Mouse (Mus musculus) c-Kit-positive CD71-negative TER-119-negative erythroid progenitor cells, embryonic 14.5 days (primary cell): ENCODE results near the gene Faf1.

Experiments used
- DNase-seq: peaks from one replicate; pipeline ENCODE4 v3.0.0-alpha.2; 2013; ENCODE audit warnings: low read depth

Gene Faf1

DNA sequence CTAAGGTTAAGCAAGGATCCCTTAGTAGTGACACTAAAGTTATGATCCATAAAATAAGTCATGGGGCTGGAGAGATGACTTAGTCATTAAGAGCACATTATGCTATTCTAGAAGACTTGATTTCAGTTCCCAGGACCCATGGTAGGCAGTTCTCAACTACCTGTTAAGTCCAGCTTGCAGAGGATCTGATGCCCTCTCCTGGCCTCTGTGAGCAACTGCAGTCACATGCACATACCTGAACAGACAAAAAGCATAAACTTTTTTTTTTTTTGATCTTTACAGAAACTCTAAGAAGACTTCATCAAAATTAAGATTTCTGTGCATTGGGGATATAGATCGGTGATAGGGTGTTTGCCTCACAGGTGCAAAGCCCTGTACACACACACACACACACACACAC lies 254.1 kb downstream of the Faf1 start:
- no peak for DNase-seq

DNA sequence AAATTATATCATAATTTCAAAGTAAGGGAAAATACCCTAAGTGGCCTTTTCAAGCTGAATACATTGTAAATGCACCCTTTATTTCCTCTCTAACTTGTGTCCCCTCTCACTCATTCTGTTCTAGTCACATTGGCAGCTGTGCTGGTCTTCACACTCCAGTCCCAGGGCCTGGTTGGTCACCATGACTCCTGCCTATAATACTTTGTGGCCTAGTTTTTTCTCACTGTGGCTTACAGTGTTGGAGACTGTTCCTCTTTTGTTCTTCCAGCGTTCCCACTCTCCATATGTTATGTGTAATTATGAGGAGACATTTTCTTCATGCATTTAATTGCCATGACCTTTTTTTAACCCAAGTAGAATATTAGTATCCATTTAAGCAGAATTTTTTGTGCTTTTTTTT lies 254.5 kb downstream of the Faf1 start:
- no peak for DNase-seq

DNA sequence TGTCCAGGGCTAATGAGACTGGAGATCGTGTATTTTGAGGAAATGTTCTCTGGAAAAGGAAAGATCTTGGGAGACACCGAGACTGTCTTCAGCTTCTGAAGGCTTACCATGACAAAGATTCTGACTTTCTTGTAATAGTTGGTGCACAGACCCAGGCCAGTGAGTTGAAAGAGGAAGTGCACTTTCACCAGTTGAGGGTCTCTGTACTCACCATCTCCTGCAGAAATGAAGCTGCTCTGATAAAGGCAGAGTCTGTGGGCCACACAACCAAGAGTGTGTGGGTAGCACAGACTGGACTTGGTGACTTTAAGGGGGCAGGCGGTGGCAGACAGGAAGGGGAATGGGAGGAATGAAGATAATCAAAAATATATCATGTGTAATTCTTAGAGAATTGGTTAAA lies 260.2 kb downstream of the Faf1 start:
- DNase-seq = no peak

DNA sequence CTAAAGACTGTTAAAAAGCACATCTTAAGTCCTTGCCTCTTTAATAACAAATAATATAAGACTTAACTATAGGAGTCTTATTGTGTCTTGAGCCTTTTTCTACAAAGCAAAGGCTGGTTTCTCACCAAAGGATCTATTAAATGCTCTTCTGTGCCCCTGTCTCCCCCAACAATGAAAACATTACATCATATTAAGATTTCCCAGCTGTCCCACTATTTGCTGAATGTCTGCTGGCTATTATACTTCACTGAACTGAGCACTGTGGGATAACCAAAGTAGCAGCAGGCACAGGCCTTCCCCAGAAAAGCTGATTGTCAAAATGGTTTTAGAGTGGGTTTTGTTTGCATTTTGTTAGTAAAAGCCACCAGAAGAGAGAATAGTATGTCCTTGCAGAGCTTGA lies 262.9 kb downstream of the Faf1 start:
- DNase-seq = no peak

DNA sequence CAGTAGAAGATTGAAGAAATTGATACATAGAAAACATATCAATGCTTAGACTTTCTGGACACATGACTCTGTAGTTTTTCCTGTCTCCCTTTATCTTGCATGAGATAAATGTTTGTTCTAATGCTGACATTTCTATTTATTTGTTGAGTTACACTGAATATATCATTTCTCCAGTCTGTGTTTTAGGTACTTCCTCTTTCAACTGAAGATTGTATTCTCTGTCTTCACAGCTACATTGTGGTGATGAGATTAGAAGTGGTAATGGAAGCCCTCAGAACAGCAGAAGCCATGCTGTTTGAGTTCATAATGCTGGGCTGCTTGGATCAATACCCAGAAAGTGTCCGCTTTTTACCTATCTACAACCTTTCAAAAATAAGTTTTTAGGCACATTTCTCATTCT lies 269.2 kb downstream of the Faf1 start:
- DNase-seq = no peak

DNA sequence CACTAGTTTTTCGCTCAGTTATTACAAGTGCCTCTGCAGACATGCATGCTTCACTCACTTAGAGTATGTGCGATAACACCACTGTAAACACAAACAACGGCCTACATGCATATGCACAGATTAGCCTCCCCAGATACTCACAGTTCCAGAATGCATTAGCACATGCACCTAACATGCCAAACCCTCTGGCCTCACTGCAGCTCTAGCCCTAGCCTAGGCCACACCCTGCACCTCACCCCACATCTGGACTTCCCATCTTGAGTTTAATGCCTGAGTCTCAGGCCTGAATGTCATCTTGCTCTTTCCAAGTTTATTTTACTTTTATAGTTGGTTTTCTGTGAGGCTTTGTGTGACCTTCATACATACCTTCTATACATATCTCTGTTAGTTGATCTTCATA lies 272.9 kb downstream of the Faf1 start:
- no peak for DNase-seq

DNA sequence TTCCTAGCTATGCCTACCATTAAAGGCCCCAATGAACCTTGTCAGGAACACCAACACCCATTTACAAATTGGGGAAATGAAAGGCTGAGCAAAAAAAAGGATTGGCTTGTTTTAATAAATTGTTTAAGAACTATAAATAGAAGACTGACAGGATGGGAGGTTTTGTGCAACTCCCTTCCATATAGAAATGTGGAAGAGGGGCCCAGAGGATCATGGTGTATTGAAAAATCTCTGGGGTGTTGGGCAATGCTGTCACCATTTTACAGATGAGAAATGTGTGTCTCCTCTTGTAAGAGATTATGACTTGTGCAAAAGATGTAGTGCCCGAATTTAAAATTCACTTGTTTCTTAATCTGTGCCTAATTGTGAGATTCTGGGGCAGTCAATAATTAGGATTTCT lies 277.1 kb downstream of the Faf1 start:
- DNase-seq = no peak

DNA sequence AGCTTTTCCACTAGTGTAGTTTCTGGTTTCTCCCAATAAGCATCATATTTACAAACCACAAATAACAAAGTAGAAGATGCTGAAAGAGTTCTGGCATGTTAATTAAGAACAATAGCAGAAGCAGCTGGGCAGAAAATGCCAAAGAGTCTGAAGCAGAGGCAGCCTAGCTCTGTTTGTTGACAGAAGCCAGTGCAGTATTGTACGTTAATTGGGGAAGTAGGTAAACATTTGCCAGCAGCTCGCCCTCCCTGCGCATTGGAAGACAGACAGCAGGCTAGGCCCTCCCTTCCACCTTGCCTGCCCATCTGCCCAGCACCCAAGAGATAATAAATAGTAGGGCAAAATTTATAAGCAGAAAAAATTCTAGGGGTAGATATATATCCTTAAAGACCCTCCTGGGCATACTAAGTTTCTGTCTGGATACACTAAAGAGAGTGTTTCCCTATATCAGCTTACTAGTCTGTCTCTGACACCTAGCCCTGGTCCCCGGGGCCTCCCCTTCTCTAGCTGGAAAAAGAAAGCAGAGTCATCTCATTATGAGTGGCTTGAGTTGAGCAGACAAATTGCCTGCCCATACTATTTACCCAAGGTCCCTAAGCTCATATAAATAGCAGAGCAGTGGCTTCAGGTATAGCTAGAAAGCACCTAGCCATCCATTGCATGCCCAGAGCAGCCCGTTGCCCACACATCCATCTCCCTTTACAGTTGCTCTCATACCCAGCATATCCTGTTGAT lies 284.0 kb downstream of the Faf1 start:
- DNase-seq = no peak

DNA sequence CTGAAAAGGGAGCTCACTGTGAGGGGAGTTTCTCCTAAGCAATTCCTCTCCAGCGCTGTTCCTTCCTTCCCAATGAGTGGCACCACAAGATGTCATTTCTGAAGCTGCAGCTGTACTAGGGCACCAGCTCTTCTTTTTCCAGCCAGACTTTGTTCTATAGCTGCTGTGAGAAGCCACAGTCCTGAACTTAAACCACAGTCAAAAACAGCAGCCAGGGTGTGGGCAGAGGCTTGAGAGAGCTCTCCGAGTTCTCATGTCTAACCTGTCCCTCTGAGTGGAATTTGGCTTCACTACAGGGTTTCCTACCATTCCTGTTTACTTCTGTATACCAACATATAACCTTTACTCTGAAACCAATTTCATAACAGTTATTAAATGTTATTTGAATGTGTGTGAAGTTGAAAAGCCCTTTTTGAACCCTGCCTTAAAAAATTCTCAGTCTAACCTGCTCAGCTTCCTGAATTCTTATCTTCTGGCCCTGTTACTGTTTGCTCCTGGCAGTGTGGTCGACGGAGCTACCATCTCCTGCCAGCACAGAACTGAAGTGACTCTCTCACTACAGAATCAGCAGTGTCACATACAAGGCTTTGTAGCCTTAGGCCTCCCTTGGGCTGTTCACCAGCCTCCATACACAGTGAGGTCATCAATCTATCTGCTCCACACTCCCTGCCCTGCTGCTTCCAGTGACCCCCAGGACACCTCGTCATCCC lies 287.3 kb downstream of the Faf1 start:
- DNase-seq = no peak

DNA sequence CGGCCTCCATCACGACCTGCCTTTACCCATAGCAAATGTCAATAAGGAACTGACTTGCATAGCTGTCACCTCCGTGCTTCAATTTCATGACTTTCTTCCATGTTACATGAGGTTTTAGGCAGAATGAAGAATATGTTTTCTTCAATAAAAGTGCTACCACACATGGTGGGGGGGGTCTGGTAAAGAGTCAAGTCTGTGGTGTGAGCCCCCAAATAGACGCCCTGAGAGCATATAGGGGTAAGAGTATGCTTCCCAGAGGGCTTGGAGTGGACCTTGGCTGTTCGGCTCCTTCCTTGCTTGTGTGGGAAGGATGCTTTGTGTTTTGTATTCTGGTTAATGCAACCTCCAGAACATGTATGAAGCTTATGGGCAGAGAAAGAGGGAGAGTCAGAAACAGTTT lies 293.2 kb downstream of the Faf1 start:
- DNase-seq = no peak

DNA sequence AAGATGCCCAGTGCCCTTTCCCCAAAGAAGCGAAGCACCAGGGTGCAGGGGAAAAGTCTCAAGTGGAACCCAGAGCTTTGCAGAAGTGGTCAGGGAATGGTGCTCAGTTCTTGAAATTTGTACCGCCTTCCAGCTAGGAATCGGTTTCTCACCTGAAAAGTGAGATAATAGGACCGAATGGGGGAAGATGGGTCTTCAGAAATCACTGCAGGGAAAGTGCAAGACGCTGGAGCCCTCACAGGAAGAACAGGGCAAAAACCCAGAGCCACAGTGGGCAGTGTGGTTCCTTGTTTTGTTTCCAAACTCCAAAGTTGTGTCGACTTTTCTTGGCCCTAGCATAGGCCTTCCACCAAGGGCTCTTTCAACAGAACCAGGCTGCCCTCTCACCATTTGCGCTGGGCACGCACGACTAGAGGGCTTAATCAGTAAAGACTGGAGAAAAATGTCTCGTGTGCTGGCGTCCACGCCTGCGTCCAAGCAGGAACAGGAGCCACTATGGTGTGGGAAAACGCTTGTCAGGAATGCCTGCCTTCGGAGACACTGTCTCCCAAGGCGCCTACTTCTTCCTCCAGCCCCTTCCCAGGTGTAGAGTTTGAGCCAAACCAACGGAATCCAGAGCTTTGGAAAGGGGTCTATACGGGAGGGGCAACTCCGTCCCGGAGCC lies 297.7 kb downstream of the Faf1 start:
- DNase-seq = no peak

DNA sequence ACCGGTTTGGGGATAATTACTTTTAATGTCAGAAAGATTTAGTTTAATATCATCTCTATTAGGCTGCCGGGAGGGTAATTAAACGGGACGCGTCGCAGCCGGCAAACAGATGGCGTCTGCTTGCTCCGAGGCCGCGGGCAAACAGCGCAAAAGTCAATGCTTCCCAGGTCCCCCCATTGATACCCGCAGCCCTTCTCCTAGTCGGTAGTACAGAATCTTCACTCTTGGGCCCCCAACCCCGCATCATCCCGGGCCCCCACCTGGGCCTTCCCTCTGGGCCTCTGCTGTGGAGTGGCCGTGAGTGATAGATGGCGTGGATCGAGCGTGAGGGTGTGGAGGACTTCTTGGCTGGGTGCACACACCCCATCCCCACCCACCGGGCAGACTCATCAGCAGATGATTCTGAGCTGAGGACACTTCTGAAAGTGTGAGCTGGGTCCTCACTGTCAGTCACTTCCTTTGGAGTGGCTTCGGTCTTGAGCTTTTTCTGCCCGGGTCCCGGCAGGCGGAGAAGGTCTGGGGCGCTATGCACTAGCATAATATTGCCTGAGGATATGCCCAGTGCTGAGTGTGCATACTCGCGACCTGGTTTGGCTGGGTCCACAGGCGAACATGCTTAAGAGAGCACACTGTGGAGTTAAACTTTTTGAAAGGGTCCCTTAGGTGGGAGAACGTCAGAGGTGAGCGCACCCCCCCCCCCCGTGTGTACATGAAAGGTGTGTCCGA lies 298.4 kb downstream of the Faf1 start:
- no peak for DNase-seq

DNA sequence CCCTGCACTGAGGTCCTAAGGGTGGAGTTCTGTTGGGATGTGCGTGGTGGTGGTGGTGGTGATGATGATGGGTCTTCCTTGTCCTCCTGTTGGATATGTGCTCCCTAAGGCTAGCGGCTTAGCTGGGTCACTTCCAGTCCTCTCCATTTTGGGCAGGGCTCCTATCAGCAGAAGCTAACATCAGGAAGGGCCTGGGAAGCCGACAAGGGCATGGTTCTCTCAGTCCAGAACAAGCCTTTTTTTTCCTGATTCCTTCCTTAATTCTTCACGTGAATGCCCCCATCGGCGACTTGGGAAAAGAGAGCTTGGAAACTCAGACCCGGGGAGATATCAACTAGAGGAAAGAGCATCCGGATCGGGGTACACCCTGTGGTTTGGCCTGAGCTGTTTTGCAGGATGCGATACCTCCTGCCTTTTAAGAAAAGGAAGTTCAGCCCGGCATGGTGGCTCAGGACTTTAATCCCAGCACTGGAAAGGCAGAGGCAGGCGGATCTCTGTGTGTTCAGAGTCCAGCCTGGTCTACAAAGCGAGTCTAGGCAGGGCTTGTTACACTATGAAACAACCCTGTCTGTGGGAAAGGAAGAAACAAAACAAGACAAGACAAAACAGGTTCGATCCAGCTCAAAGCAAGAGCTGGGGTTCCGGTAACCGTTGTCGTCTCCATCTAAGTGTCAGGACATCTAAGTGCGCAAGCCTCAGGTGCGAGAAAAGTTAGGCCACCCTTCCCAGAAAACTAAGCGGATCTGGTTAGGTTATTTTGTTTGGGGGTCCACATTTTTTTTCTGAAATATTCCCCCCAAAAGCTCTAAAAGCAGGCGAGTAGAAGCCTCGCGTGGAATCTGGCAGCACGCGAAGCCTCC lies 299.2 kb downstream of the Faf1 start:
- DNase-seq = no peak

DNA sequence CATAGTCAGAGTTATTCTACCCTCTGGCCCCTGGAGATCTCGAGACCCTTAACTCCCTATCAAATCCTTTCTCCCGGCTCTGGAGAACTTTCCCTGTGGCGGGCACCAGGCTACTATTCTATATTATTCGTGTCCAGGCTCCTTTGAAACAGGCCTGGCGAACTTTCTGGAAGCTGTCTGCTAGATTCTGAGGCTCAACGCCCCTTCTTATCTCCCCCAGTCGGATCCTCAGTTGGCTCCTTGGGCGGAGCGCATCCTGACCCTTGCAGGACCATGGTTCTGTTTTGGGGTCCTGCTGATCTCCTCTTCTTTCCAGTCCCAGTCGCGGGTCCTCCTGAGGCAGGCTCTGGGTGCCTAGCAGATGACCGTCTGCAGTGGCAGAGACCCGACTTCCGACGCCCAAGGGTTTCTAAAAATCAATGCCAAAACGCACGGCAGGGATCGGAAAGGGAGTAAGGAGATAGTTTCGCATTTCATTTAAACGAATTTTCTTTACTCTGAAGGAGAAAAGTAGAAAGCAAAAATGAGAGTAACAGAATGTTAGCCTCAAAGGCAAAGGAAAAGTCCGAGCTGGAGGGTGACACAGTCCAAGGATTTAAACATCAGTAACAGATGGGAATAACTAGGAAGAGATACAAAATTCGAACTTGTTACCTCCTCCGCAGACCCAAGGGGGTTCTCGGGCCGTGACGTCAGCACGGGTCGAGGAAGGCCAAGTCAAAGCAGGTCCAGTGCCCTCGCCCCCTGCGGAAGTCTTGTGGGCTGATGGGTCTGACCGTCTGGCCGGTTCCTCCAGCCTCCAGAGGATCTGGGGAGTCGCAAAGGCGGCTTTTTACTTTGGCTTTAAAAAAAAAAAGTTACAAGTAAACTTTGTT lies 300.1 kb downstream of the Faf1 start:
- DNase-seq = no peak

DNA sequence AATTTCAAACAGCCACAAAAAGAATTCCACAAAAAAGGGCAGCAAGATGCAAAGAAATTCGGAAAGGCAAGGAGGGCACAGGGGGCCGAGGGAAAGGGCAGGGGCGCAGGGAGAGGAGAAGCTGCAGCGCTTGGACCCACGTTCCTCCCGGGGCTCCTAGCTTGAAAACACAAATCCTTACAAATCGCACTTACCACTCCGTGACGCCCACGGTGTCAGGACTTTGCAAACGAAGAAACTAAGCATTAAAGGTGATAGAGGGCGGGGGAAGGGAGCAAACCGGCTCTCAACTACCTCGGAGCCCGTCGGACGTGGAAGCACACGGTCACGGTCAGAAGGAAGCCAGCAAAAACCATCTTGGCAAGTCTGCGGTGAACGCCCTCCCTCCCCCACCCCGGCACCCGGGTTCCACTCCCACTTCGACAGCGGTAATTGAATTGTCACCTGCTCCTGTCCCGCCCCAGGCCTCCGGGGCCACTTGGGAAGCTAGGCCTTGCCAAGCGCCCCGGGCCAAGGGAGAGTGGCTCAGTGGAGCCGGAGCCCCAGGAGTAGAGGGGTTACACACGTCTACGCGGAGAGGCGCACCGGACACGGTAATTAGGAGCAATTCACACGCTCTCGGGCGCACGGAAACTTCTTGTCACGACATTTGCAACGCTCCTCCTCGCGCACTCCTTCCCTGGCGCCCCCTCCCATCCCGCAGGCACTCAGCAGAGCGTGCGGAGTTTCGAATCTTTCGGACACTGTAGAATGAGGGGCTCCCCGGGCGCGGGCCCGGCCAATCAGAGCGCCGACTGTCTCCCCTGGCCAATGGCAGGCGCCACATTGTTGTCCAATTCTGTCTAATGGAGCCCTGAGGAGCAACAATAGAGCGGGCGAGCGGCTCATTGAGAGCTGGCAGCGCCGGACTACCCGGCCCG lies 301.0 kb downstream of the Faf1 start, which contains the start of gene Dmrta2:
Dmrta2 (plus strand) TSS at position 906 of the 920 bp plus-strand sequence.
- no peak for DNase-seq

DNA sequence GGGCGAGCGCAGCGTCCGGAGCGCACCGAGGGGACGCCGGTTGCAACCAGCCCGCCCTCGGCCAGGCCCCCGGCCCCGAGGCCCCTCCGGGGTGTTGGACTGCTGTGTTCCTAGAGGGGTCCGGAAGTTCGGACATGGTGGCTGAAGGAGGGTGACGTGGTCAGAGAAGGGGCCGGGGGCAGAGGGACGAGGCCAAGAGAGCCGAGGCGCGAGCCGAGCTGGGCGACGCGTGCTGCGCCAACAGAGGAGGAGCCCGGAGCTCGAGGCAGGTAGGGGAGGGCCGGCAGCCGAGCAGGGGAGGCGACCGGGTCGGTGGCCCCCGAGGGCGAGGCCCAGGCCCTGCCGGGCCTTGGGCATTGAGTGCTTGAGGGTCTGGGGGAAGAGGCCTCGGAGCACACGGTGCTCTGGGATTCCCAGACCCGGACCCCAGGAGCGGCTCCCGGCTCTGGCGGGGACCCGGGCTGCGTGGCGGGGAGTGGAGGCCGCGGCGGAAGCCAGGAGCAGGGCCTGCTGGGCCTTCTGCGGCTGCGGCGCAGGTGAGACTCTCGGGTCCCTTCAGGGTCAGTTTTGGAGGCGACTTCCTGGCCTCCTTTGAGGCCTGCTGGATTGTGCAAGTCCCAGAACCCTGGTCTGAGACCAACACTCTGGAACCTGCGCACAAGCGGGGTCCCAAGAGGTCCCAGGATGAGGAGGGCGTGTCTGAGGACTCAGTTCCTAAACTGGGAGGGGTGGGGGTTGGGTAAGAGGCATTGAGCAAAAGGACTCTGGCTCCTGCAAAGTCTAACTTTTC lies 301.9 kb downstream of the Faf1 start:
- DNase-seq = no peak

DNA sequence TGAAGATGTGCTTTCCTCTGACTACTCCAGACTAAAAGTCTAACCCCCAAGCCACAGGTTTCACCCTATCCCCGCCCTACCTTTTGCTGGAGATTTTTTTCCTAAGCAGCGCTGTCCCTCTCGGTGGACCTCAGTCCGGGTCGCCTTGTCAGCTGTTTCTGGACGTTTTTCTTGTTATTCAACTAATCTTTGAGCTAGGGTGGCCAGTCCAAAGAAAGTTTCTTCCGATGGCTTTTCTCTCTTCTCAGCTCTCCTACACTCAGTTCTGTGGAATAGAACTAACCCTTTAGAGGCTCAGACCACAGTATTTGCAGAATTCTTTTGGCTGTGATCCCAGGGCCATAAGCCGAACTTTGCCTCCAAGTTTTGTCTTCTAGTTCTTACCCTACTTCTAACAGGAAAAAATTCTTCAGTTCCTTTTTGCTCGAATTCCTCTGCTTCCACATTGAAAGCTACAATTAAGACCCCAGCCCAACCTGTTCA lies 302.5 kb downstream of the Faf1 start:
- no peak for DNase-seq
